Mouse (Mus musculus): Measurements from ENCODE around the gene 2810006K23Rik.

The 2810006K23Rik gene

GRCm38 (mm10) chr5:124377149-124377548 is 49.3 kb downstream of the 2810006K23Rik start:
- in situ Hi-C loops (cut with MboI; ENCODE audit: low sequenced_read_pairs), result no loop called here

- in situ Hi-C loops (cut with MboI; ENCODE audit: low sequenced_read_pairs), result no loop called here
Observed at GRCm38 (mm10) chr5:124380121-124380520, 52.2 kb downstream of the 2810006K23Rik start.

DNA sequence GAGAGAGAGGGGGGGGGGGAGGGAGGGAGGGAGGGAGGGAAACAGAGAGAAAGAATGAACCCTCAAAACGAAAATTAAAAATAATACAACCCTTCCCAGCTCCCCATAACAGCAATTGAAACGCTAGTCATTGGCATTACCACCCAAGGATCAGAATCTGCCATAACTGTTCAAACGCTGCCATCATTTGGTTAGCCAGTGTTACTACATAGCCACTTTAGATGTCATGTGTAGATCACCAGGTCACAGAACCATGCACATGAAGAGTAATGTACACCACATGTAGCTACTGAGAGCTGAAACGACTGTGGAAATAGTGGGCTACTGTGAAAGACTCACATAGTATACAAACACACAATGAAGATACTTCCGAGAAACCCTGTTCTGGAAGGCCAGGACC is 60.0 kb downstream of the 2810006K23Rik start:
- in situ Hi-C loops (cut with MboI; ENCODE audit: low sequenced_read_pairs), result no loop called here

Data from CH12F3 (cell line).